Mouse (Mus musculus): ENCODE data around the gene S100a13. TPM values are rescaled to one million over a fixed set of nuclear protein-coding genes. Genes with fewer than 3 reads are reported as not detected.

Gene S100a13
- total RNA-seq, 2 experiments from 2014 or later: 29.6 to 31.2 TPM

- DNase-seq: no peak
These were observed 38.0 kb downstream of the S100a13 start for GRCm38 (mm10) chr3:90552231-90552630.

- peak; percentile 39 to 63 for DNase-seq
These were observed 41.7 kb downstream of the S100a13 start for GRCm38 (mm10) chr3:90555954-90556353.

GRCm38 (mm10) chr3:90560008-90560628 lies 45.9 kb downstream of the S100a13 start, which contains the start of gene S100a3:
Gene S100a3 (plus strand): TSS chr3:90560578.
- no peak for DNase-seq

Other genes with a start within 250 kb of the S100a13 start
- gene Dennd4b, start 249.2 kb upstream of the S100a13 start, total RNA-seq (2021): 10 to 100 TPM; 33.6 to 37.5 TPM
- gene Gatad2b, start 221.3 kb upstream of the S100a13 start, total RNA-seq (2021): 10 to 100 TPM; 40.0 to 41.8 TPM
- gene Slc27a3, start 124.5 kb upstream of the S100a13 start, total RNA-seq (2021): under 1 TPM; 0.50 to 0.62 TPM
- gene Ints3, start 80.8 kb upstream of the S100a13 start, total RNA-seq (2021): 10 to 100 TPM; 24.6 TPM
- gene Npr1, start 48.6 kb upstream of the S100a13 start, total RNA-seq (2021): 10 to 100 TPM; 16.2 to 16.8 TPM
- gene Ilf2, start 38.3 kb upstream of the S100a13 start, total RNA-seq (2021): 10 to 100 TPM; 29.3 to 30.1 TPM
- 10 to 100 TPM; 62.0 to 70.7 TPM for gene Snapin, start 23.4 kb upstream of the S100a13 start, total RNA-seq (2021)
- 10 to 100 TPM; 90.0 to 96.6 TPM for gene Chtop, start 4.9 kb upstream of the S100a13 start, total RNA-seq (2021)
- 1,000 to 10,000 TPM; 1,108 to 1,133 TPM for gene S100a1, start within 50 bp of the S100a13 start, total RNA-seq (2021)
- gene S100a14, start 12.4 kb downstream of the S100a13 start, total RNA-seq (2021): under 1 TPM; 0.49 to 0.60 TPM
- 10 to 100 TPM; 62.9 to 71.8 TPM for gene S100a16, start 22.8 kb downstream of the S100a13 start, total RNA-seq (2021)
- not detected for gene S100a3, start 46.1 kb downstream of the S100a13 start, total RNA-seq (2021)
- not detected for gene S100a2, start 75.8 kb downstream of the S100a13 start, total RNA-seq (2021)
- gene Gm42674, start 87.5 kb downstream of the S100a13 start, total RNA-seq (2021): not detected
- gene S100a4, start 89.3 kb downstream of the S100a13 start, total RNA-seq (2021): 10 to 100 TPM; 12.5 to 14.1 TPM
- not detected for gene S100a5, start 94.1 kb downstream of the S100a13 start, total RNA-seq (2021)
- 10 to 100 TPM; 76.5 to 79.4 TPM for gene S100a6, start 98.4 kb downstream of the S100a13 start, total RNA-seq (2021)
- under 1 TPM in 1 of 2 experiments, not detected in 1; 0.47 TPM for gene S100a7a, start 139.6 kb downstream of the S100a13 start, total RNA-seq (2021)
- gene S100a8, start 154.5 kb downstream of the S100a13 start, total RNA-seq (2021): not detected
- under 1 TPM in 1 of 2 experiments, not detected in 1; 0.57 TPM for gene S100a9, start 181.3 kb downstream of the S100a13 start, total RNA-seq (2021)
- not detected for gene Pglyrp4, start 212.5 kb downstream of the S100a13 start, total RNA-seq (2021)